Mouse (Mus musculus) kidney, adult 11 months (tissue): ENCODE measurements around the gene Ddhd1.

ENCODE experiments used
- DNase-seq: peaks from one replicate; pipeline ENCODE4 v3.0.0; 2022

The Ddhd1 gene

GRCm38 (mm10) chr14:45657641-45658611, at the start of gene Ddhd1:
Gene Ddhd1 (minus strand): TSS chr14:45658143.
- DNase-seq = peak; percentile 84

- DNase-seq = no peak
These were observed 49.4 kb upstream of the Ddhd1 start for GRCm38 (mm10) chr14:45707176-45707910.

DNA sequence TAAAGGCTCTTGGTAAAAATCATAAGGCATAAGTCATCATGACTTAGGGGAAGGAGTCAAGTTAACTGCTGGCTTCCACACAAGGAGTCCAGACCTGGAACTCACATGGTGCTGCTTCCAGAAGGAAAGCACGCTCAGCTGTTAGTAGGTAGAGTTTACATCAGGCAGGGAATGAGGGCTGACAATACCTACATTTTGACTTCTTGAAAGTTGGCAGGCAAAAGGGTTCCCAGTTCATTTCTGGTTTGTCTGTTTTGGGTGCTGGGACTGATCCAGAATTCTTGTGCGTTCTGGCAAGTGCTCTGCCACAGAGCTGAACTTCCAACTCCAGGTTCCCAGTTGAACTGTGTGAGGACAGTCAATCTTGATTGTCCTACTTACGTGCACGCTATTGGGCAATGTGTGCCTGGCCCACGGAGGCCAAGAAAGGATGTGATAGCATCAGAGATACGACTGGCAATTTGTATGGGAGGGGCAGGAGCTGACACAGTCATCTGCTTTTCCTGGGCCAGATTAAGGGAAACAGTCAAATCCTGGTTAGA, 42.2 kb upstream of the Ddhd1 start:
- DNase-seq = no peak

DNA sequence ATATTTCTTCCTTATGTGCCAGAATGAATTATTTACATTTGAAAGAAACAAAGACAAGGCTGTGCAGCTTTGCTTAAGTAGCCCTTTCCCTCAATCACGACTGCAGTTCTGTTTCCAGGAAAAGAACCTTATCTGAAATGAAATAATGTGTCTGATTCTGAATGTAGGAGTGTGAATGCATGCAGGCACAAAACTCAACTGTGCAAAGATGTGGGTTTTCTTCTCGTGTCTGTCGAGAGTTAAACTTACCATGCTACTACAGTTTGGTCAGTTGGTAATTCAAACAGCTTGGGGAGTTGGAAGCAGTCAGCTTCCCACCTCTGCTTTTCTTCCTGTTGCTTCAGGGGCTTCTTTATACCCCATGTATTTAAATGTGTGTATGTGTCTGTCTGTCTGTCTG, 40.9 kb upstream of the Ddhd1 start:
- no peak for DNase-seq

- no peak for DNase-seq
These were observed 38.2 kb upstream of the Ddhd1 start for GRCm38 (mm10) chr14:45696098-45696497.

GRCm38 (mm10) chr14:45693891-45694290, 35.9 kb upstream of the Ddhd1 start:
- no peak for DNase-seq

DNA sequence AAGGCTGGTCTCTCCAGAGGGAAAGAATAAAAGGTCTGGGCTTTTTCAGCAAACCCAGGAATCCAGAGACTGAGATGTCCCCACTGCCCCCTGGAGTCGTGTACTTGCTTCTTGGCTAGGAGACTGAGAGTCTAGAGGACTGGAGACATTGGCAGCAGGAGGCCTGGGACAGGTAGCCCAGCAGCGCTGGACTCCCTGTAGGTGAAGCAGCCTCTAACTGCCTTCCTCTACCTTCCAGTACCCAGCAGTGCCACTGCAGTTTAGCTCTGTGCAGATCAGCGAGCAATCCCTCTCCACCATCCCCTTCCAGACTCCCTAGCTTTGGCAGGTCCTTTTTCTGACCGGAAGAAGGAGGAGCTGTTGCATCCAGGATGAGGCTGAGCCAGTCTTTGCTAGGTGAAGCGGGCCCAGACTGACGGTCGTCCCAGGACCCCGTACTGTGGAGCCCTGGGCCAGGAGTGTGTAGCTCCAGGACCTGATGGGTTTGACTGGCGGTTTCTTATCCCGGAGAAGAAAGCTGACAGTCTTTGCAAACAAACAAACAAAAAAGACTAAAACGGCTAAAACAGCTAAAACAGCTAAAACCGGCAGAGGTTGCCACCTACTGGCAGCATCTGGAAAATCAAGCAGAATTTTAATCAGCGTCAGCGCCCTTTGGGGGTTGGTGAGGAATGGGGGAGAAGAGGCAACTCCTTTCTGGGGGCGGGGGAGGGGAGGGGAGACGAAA, 32.7 kb upstream of the Ddhd1 start:
- peak; percentile 56 for DNase-seq

- DNase-seq = no peak
These were observed 27.4 kb upstream of the Ddhd1 start for GRCm38 (mm10) chr14:45685313-45685712.

GRCm38 (mm10) chr14:45676722-45677121, 18.8 kb upstream of the Ddhd1 start:
- no peak for DNase-seq

DNA sequence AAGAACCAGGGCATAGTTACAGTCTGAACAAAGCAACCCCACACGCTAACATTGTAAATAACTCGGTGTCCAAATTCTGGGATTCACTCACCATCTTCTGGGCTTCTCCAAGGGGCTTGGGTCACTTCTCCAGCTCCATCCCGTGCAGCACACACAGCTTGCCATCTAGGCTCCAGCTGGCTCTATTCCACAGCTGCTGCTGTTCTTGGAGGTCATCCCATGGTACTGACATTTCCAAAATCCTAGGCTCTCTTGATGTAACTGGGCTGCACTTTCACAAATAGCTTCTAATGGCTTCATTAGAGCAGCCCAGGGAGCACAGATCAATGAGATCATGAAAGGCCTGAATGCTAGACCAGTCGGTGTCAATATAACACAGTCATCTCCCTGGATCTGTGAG, 10.4 kb upstream of the Ddhd1 start:
- DNase-seq = no peak

GRCm38 (mm10) chr14:45667231-45667630, 9.3 kb upstream of the Ddhd1 start:
- no peak for DNase-seq

GRCm38 (mm10) chr14:45661575-45661974, 3.6 kb upstream of the Ddhd1 start:
- no peak for DNase-seq

GRCm38 (mm10) chr14:45660315-45660714, 2.4 kb upstream of the Ddhd1 start:
- no peak for DNase-seq

- DNase-seq = peak; percentile 52
These were observed 907 bp downstream of the Ddhd1 start for GRCm38 (mm10) chr14:45656831-45657640.

- DNase-seq = peak; percentile 48
These were observed 3.0 kb downstream of the Ddhd1 start for GRCm38 (mm10) chr14:45654876-45655416.

DNA sequence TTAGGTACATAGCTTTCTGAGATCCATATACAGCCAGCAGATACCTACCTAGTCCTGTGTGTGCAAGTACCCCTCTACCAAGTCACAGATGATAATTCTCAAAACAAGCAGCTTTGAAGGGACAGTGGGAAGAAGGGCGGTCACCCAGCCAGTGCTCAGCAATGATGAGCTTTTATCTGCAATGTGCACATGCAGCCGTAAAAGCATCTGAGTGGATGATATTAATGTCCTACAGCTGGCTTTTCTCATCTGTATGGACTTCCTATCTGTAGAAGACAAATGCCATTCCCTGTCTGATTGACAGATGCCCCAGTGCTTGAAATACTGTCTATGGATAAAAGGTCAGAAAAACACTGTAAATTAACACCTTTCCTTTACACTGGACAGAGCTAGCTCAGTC, 4.2 kb downstream of the Ddhd1 start:
- DNase-seq = no peak

GRCm38 (mm10) chr14:45648999-45649818, 8.7 kb downstream of the Ddhd1 start:
- no peak for DNase-seq

DNA sequence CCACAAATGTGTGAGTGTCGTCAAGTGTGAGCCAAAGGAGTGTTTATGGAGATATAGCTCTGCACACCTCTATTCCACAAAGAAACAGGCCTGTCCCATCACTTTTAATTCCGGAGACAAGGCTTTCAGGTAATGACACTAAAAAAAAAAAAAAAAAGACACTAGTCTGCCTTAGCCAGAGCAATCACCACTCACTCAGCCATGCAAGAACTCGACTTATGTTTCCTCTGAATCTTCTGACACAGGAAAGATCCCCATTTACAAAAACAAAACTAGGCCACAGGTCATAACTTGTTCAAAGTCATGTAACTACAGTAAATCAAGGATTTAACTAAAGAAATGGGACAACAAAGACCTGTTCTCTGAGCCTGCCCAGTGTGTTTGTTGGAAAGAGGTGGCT, 9.8 kb downstream of the Ddhd1 start:
- no peak for DNase-seq

- no peak for DNase-seq
These were observed 10.3 kb downstream of the Ddhd1 start for GRCm38 (mm10) chr14:45647632-45648031.

GRCm38 (mm10) chr14:45647175-45647574, 10.8 kb downstream of the Ddhd1 start:
- DNase-seq = no peak

DNA sequence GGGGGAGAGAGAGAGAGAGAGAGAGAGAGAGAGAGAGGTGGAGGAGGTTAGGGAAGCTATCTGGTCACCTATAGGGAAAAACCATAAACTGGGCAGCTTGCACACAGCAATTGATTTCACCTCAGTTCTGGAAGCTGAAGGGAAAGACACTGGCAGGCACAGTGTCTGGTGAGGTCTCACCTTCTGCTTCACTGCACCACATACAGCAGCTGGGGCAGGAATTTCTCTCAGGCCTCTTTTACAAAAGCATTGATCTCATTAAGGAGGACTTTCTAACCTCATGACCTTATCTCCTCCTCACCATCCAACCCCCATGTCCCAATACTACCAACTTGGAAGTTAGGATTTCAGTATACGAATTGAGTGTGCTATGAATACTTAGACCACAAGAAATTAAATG, 13.2 kb downstream of the Ddhd1 start:
- DNase-seq = no peak
